Mouse (Mus musculus) liver, adult 2 months (tissue): ENCODE measurements around the gene Zdhhc20. TPM values are rescaled to one million over a fixed set of nuclear protein-coding genes. Genes with fewer than 3 reads are reported as not detected.
A peak's percentile ranks its signal among the peaks of the same experiment; 100 is the strongest.

Experiments
- DNase-seq: peaks from one replicate; pipeline ENCODE4 v3.0.0-alpha.2; 2011; ENCODE audit warnings: low read depth, low spot score; ENCODE audit errors: extremely low read depth
- H3K27ac ChIP-seq: fragments of 200-500 bp; replicated peaks from 2 replicates; pipeline ENCODE4 v1.5.1; 2012; ENCODE audit warnings: low read depth, mild to moderate bottlenecking, control low read depth, inconsistent platforms, low read length; ENCODE audit not compliant: insufficient read depth
- H3K27me3 ChIP-seq: fragments of 200-500 bp; 2 replicates; pipeline ENCODE4 v1.6.1; 2012; ENCODE audit warnings: mild to moderate bottlenecking, moderate library complexity, low read length, inconsistent platforms; ENCODE audit not compliant: control insufficient read depth, insufficient read depth
- H3K36me3 ChIP-seq: fragments of 200-500 bp; 2 replicates; pipeline ENCODE4 v1.6.1; 2012; ENCODE audit warnings: low read length, inconsistent platforms; ENCODE audit not compliant: control insufficient read depth, insufficient read depth
- H3K4me1 ChIP-seq: fragments of 200-500 bp; 2 replicates; pipeline ENCODE4 v1.6.1; 2011; ENCODE audit warnings: low read length; ENCODE audit not compliant: control insufficient read depth, insufficient read depth
- H3K4me3 ChIP-seq: fragments of 200-500 bp; 2 replicates; pipeline ENCODE4 v1.5.1; 2011; ENCODE audit warnings: low read depth, mild to moderate bottlenecking, control low read depth, low read length, moderate library complexity; ENCODE audit not compliant: insufficient read depth
- H3K79me2 ChIP-seq: fragments of 200-500 bp; 2 replicates; pipeline ENCODE4 v1.6.1; 2012; ENCODE audit warnings: inconsistent platforms, mild to moderate bottlenecking, low read length, moderate library complexity; ENCODE audit not compliant: control insufficient read depth, insufficient read depth
- H3K9ac ChIP-seq: fragments of 200-500 bp; 2 replicates; pipeline ENCODE4 v1.6.1; 2012; ENCODE audit warnings: low read depth, mild to moderate bottlenecking, control low read depth, inconsistent platforms, low read length
- CTCF ChIP-seq: fragments of 200-500 bp; IDR thresholded peaks from 2 replicates; pipeline ENCODE4 v1.5.1; 2011; ENCODE audit warnings: low read depth, low read length, control low read depth
- POLR2A ChIP-seq: fragments of 200-500 bp; IDR thresholded peaks from 2 replicates; pipeline ENCODE4 v1.6.1; 2011; ENCODE audit warnings: low read length, control low read depth; ENCODE audit not compliant: insufficient read depth; ENCODE audit errors: extremely low read depth
- WGBS: fragments of 180-500 bp; shearing (Covaris S2); methylation state at CpG from one replicate; pipeline ENCODE4 v1.1.7; 2018; 5-methylcytosine and 5-hydroxymethylcytosine counted together
- polyA plus RNA-seq: library from polyadenylated mRNA; depleted of rRNA; stranded (reverse); fragments of >200 nt; gene quantifications from 2 replicates; pipeline ENCODE4 v1.2.3, GENCODE M21; 2012
- total RNA-seq: library from RNA; depleted of rRNA; stranded (reverse); fragments of >200 nt; gene quantifications from 2 replicates; pipeline ENCODE4 v1.2.3, GENCODE M21; 2014

The Zdhhc20 gene
- total and polyA plus RNA-seq, 2 experiments: 2.3 to 9.1 TPM

DNA sequence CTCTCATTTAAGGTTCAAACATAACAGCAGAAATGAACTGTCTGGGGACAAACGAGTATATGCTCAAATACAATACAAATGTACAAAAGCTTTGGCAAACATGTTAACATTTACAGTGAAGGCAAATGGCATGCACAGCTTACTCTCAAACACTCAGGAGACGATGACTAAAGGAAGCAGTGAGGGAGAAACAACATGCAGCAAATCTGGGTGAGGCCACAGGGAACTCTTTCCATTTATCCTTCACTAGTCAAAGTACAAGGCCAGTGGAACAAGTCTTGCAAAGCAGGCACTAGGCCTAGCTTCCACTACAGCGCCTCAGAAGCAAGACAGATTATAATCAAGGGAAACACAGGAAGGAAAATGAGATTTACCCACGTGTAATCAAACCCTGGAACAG, 7.4 kb downstream of the Zdhhc20 start:
- H3K27me3 ChIP-seq: no peaks in the 10 kb centered on the region
- H3K36me3 ChIP-seq: no peaks in the 10 kb centered on the region
- no peak overlapping the region for H3K4me3 ChIP-seq
- H3K79me2 ChIP-seq: peaks cover 7% of the 10 kb centered on the region; the same call in 1 of the 2 replicates
- H3K9ac ChIP-seq: no peak overlapping the region
- TF ChIP-seq CTCF (no peak), POLR2A (no peak)
- WGBS: 64% methylated on average over 4 of the region's 4 CpGs
- DNase-seq: no peak
- peaks cover 5% of the 10 kb centered on the region; the same call in 1 of the 2 replicates for H3K4me1 ChIP-seq
- no peak overlapping the region for H3K27ac ChIP-seq

DNA sequence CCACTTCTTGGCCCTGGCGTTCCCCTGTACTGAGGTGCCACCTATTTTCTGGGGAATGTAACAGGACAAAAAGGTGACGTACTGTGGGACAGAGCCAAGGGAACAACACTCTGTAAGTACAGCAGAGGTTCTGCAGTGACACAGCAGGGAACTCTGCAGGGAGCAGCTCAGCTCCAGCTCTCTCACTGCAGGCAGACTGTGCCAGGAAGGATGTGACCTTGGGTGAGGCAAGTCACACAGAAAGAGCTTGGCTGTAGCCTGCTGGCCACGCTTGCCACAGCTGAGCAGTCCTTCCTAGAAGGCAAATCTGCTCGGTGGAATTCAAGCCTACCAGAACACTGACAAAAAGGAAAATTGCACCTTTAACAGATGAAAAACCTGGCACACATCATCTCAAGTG, 8.3 kb downstream of the Zdhhc20 start:
- Histone ChIP-seq H3K36me3 (no peaks in the 10 kb centered on the region), H3K27ac (no peak overlapping the region), H3K9ac (no peak overlapping the region), H3K4me1 (peaks cover 5% of the 10 kb centered on the region; the same call in 1 of the 2 replicates), H3K4me3 (no peak overlapping the region), H3K79me2 (peaks cover 7% of the 10 kb centered on the region; the same call in 1 of the 2 replicates), H3K27me3 (no peaks in the 10 kb centered on the region)
- TF ChIP-seq POLR2A (no peak), CTCF (peak; percentile 48)
- peak; percentile 66 for DNase-seq
- WGBS: 34% methylated on average over 4 of the region's 4 CpGs

DNA sequence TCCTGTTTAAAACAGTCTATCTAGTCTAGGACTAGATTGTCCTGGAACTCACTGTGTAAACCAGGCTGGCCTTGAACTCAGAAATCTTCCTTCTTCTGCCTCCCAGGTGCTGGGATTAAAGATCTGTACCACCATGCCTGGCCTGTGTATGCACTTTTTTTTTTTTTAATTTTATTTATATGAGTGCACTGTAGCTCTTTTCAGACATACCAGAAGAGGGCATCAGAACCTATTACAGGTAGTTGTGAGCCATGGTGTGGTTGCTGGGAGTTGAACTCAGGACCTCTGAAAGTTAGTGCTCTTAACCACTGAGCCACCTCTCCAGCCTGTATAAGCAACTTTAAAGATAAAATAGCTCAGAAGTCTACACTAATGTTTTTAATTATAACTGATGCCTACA, 9.0 kb downstream of the Zdhhc20 start:
- H3K27me3 ChIP-seq: no peaks in the 10 kb centered on the region
- peaks cover 7% of the 10 kb centered on the region; the same call in 1 of the 2 replicates for H3K79me2 ChIP-seq
- no peak overlapping the region for H3K9ac ChIP-seq
- no peak overlapping the region for H3K4me3 ChIP-seq
- H3K4me1 ChIP-seq: peaks cover 5% of the 10 kb centered on the region; the same call in 1 of the 2 replicates
- DNase-seq: no peak
- no peaks in the 10 kb centered on the region for H3K36me3 ChIP-seq
- TF ChIP-seq CTCF: no peak
- TF ChIP-seq POLR2A: no peak
- H3K27ac ChIP-seq: no peak overlapping the region

DNA sequence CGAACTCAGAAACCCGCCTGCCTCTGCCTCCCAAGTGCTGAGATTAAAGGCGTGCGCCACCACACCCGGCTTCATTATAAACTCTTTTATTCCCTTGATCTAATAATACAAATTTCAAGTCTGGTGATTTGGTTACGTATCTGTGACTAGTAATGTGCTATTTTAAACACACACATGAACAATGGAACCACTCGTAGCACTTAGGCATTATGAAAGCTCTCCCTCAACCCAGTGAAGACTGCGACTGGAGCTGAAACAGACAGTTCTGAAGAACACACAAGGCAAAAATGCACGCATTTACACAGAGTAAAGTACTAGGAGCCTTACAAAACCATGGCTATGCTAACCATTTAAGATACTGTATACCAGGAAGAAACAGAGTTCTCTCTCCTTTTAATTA, 12.2 kb downstream of the Zdhhc20 start:
- TF ChIP-seq POLR2A (no peak), CTCF (no peak)
- Histone ChIP-seq H3K27me3 (no peaks in the 10 kb centered on the region), H3K79me2 (peaks cover 2% of the 10 kb centered on the region; the same call in 1 of the 2 replicates), H3K9ac (no peak overlapping the region), H3K4me3 (no peak overlapping the region), H3K27ac (no peak overlapping the region), H3K4me1 (peaks cover 5% of the 10 kb centered on the region; the same call in 1 of the 2 replicates), H3K36me3 (peaks cover 4% of the 10 kb centered on the region)
- WGBS: 95% methylated on average over 9 of the region's 9 CpGs
- no peak for DNase-seq

DNA sequence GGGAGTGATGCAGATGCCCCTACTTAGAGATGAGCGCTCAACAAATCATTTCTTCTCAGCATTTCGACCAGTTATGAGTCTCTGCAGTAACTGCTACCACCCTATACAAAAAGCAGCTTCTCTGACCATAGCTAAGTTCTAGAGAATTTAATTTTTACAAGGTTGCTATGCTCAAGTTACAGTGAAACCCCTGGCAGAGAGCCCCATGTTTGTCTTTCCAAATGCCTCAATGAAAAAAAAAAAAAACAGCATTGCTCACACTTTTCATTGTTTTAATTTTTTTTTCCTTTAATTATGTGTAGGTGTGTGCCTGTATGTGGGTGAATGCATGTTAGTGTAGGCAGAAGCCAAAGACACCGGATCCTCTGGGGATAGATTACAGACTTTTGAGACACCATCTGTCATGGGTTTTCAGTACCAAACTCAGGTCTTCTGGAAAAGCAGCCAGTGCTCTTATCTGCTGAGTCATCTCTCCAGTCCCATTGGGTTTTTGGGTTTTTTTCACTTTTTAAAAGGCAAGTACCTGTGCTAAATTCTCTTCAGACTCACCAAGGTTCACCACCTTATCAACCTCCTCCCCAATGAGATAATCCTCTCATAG, 23.3 kb downstream of the Zdhhc20 start:
- H3K36me3 ChIP-seq: peaks cover 5% of the 10 kb centered on the region; the same call in 1 of the 2 replicates
- H3K4me1 ChIP-seq: no peaks in the 10 kb centered on the region
- H3K4me3 ChIP-seq: no peak overlapping the region
- H3K79me2 ChIP-seq: no peaks in the 10 kb centered on the region
- DNase-seq: no peak
- no peak overlapping the region for H3K27ac ChIP-seq
- no peaks in the 10 kb centered on the region for H3K27me3 ChIP-seq
- 96% methylated on average over 3 of the region's 3 CpGs for WGBS
- no peak overlapping the region for H3K9ac ChIP-seq
- TF ChIP-seq POLR2A: no peak
- TF ChIP-seq CTCF: no peak

DNA sequence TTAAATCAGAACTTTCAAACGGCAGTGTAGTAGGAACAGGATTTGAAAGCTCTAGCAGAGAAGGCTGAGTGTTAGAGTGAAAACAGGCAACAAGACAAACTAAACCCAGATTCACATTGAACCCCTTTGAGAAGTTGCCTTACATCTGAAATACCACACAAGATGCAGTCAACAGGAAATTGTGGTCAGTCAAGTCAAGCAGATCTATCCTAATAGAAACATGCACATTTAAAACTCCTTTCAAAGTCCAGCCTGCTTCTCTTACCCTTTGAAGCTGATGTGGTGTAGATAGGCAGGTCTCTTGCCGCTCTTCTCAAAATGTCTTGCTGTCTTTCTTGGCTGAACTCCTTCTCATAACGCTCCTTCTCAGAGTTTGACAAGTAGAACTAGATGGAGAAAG, 24.8 kb downstream of the Zdhhc20 start:
- H3K4me3 ChIP-seq: no peak overlapping the region
- DNase-seq: no peak
- no peak overlapping the region for H3K27ac ChIP-seq
- TF ChIP-seq POLR2A (no peak), CTCF (no peak)
- no peaks in the 10 kb centered on the region for H3K79me2 ChIP-seq
- H3K36me3 ChIP-seq: peaks cover 5% of the 10 kb centered on the region; the same call in 1 of the 2 replicates
- 90% methylated on average over 3 of the region's 3 CpGs for WGBS
- no peaks in the 10 kb centered on the region for H3K4me1 ChIP-seq
- no peak overlapping the region for H3K9ac ChIP-seq
- no peaks in the 10 kb centered on the region for H3K27me3 ChIP-seq
